Mouse (Mus musculus): ENCODE measurements at regions not wholly inside any gene's neighbourhood (a gene's known extent, or its start where the extent isn't known, plus 50 kb on each side); places are given as distances from the start of the nearest gene placed in this dataset.

DNA sequence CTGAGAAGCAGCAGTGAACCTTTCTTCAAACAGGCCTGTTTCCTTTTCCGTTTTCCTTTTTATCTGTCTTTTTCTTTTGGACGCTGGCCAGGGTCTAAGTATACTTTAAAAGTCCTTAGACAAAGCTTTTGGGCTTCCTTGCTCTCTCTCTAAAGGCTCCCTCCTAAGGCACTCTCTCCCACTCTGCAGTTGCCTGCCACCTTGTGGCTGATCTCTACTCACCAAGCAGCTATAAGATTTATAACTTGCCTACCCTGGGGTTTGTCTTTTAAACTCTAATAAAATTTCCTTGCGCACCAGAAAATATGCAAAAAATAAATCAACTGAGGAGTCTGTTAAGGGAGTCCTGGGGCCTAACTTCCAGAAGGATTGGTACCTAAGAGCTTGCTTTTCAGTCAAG is 1344.7 kb downstream of the Gm37988 start:
- Histone ChIP-seq H3K27me3 (replicated peaks; ENCODE audit: control insufficient read depth, insufficient read depth, low read length) (no peaks in the 10 kb centered on the region), H3K9me3 (replicated peaks; ENCODE audit: control insufficient read depth, low read length) (no peaks in the 10 kb centered on the region), H3K9ac (ENCODE audit: low read length) (no peak overlapping the region), H3K4me1 (ENCODE audit: control insufficient read depth, insufficient read depth, low read length) (no peaks in the 10 kb centered on the region), H3K4me2 (ENCODE audit: low read length) (no peak overlapping the region), H3K4me3 (ENCODE audit: low read depth, low read length) (no peak overlapping the region), H3K27ac (ENCODE audit: low read depth, low read length) (no peak overlapping the region), H3K36me3 (ENCODE audit: control insufficient read depth, insufficient read depth, low read length) (no peaks in the 10 kb centered on the region)
- DNase-seq (ENCODE audit: low spot score), result peak; percentile 4
- 34% methylated on average over 3 of the region's 3 CpGs for WGBS
- no peak for ATAC-seq

Measured in forebrain, embryonic 14.5 days (tissue).